In the genomic region with DNA sequence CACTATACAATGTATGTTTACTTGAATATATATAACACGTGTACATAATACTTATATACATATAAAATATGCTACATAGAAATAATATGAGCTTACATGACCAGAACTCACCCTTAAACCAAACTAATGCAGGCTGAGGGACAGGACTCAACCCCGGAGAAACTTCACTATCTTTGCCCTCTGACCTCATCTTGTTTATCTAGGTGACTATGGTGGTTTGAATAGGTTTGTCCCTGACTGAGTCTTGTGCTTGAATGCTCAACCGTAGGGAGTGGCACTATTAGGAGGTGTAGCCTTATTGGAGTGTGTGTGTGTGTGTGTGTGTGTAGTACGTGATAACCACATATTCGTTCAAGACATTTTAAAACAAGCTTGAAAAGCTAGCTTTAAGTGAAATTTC, we compare ENCODE assay signal across 21 mouse cellular contexts.
"Had no signal": no experiment of that assay in that cellular context is flagged by ENCODE, and none has a peak within 500 bp of the region (broad histone marks: within the 10 kb centered on the region; RNA-seq: fewer than 3 reads in every experiment).

No protein-coding gene starts in this region.

- H3K27me3 ChIP-seq: lung, embryonic 15.5 days; midbrain, embryonic 12.5 days; neural tube, embryonic 13.5 days; neural tube, embryonic 15.5 days had no signal

- H3K4me2 ChIP-seq: lung, embryonic 15.5 days; midbrain, embryonic 12.5 days; neural tube, embryonic 13.5 days; neural tube, embryonic 15.5 days had no signal

- DNase-seq: liver, postnatal 0 days; lung, adult 2 months; lung, postnatal 14 days; lung, postnatal 36 days; midbrain, embryonic 14.5 days; right cerebral cortex, adult 18-20 months; right cerebral cortex, postnatal 25 days; right cerebral cortex, postnatal 4 days; spleen, adult 18-20 months; thymus, postnatal 14 days; thymus, postnatal 36 days had no signal

- H3K27ac ChIP-seq: lung, embryonic 15.5 days; macrophage; midbrain, embryonic 10.5 days; midbrain, embryonic 12.5 days; neural tube, embryonic 13.5 days; neural tube, embryonic 15.5 days had no signal

- H3K9ac ChIP-seq: liver, postnatal 0 days; lung, embryonic 15.5 days; midbrain, embryonic 12.5 days; neural tube, embryonic 13.5 days; neural tube, embryonic 15.5 days had no signal

- ATAC-seq: lung, postnatal 0 days; midbrain, embryonic 16.5 days had no signal

- H3K4me1 ChIP-seq: lung, embryonic 15.5 days; midbrain, embryonic 10.5 days; midbrain, embryonic 12.5 days; neural tube, embryonic 13.5 days; neural tube, embryonic 15.5 days had no signal

- H3K9me3 ChIP-seq: lung, embryonic 15.5 days; megakaryocyte, embryonic 14.5 days; midbrain, embryonic 10.5 days; midbrain, embryonic 12.5 days; neural tube, embryonic 13.5 days; neural tube, embryonic 15.5 days had no signal

- H3K36me3 ChIP-seq: lung, embryonic 15.5 days; midbrain, embryonic 10.5 days; midbrain, embryonic 12.5 days; neural tube, embryonic 13.5 days; neural tube, embryonic 15.5 days had no signal

- H3K4me3 ChIP-seq: lung, embryonic 15.5 days; megakaryocyte, embryonic 14.5 days; midbrain, embryonic 10.5 days; midbrain, embryonic 12.5 days; myocyte; neural tube, embryonic 13.5 days; neural tube, embryonic 15.5 days had no signal
